Mouse (Mus musculus) liver, postnatal 0 days (tissue): Measurements from ENCODE around the gene Tmem129.

ENCODE experiments used
- CTCF ChIP-seq: sonication (generic); IDR thresholded peaks from 2 replicates; pipeline ENCODE4 v1.5.1; 2016; ENCODE audit warnings: antibody characterized with exemption, low read depth
- EP300 ChIP-seq: IDR thresholded peaks from 2 replicates; pipeline ENCODE4 v1.6.1; 2016; ENCODE audit warnings: antibody characterized with exemption, low read depth, mild to moderate bottlenecking

DNA sequence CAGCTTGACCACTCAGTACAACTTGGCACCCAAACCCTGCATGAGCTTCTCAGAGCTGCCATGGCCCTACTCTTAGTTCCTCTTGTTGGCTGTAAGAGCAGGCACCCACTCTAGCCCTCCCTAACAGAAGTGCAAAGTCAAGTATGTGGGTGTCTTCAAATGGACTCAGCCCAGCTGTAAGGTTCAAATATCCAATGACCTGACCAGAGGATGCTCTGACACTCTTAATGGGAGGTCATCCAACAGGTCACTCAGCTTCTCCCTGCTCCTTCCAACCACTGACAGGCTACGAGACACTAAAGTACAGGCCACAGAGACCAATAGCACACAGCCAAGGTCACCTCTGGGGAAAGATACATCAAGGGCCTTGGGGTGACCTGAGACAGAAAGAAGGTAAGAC, 49.0 kb downstream of the Tmem129 start:
- no peak for TF ChIP-seq CTCF
- no peak for TF ChIP-seq EP300
